Mouse (Mus musculus) spleen, adult 2 months (tissue): ENCODE measurements at regions not wholly inside any gene's neighbourhood (a gene's known extent, or its start where the extent isn't known, plus 50 kb on each side); places are given as distances from the start of the nearest gene placed in this dataset.

Source experiments
- DNase-seq, 2 experiments: peaks; one replicate each; pipeline versions ENCODE4 v3.0.0 to v3.0.0-alpha.2; 2012 to 2021; ENCODE audit warnings: low spot score in 2 of 2, low read depth in 1 of 2
- H3K27ac ChIP-seq: fragments of 200-500 bp; 2 replicates; pipeline ENCODE4 v1.5.1; 2012; ENCODE audit warnings: low read length, inconsistent platforms; ENCODE audit not compliant: insufficient read depth
- H3K27me3 ChIP-seq: fragments of 200-500 bp; 2 replicates; pipeline ENCODE4 v1.6.1; 2012; ENCODE audit warnings: mild to moderate bottlenecking, moderate library complexity, low read length, inconsistent platforms; ENCODE audit not compliant: control insufficient read depth, insufficient read depth
- H3K36me3 ChIP-seq: fragments of 200-500 bp; 2 replicates; pipeline ENCODE4 v1.6.1; 2012; ENCODE audit warnings: mild to moderate bottlenecking, low read length, inconsistent platforms; ENCODE audit not compliant: control insufficient read depth, insufficient read depth
- H3K4me1 ChIP-seq: fragments of 200-500 bp; 2 replicates; pipeline ENCODE4 v1.6.1; 2011; ENCODE audit warnings: inconsistent platforms; ENCODE audit not compliant: control insufficient read depth, insufficient read depth, insufficient read length
- H3K4me3 ChIP-seq: fragments of 200-500 bp; 2 replicates; pipeline ENCODE4 v1.5.1; 2011; ENCODE audit warnings: mild to moderate bottlenecking, inconsistent platforms; ENCODE audit not compliant: insufficient read depth, insufficient read length; ENCODE audit errors: extremely low read depth
- CTCF ChIP-seq: fragments of 200-500 bp; IDR thresholded peaks from 2 replicates; pipeline ENCODE4 v1.5.1; 2011; ENCODE audit warnings: mild to moderate bottlenecking, inconsistent platforms; ENCODE audit not compliant: insufficient read depth, insufficient read length, insufficient replicate concordance; ENCODE audit errors: extremely low read depth
- POLR2A ChIP-seq: fragments of 200-500 bp; IDR thresholded peaks from 2 replicates; pipeline ENCODE4 v1.6.1; 2011; ENCODE audit warnings: low read depth, low read length, inconsistent platforms
- WGBS: fragments of 180-500 bp; shearing (Covaris S2); methylation state at CpG from one replicate; pipeline ENCODE4 v1.1.7; 2018; 5-methylcytosine and 5-hydroxymethylcytosine counted together

DNA sequence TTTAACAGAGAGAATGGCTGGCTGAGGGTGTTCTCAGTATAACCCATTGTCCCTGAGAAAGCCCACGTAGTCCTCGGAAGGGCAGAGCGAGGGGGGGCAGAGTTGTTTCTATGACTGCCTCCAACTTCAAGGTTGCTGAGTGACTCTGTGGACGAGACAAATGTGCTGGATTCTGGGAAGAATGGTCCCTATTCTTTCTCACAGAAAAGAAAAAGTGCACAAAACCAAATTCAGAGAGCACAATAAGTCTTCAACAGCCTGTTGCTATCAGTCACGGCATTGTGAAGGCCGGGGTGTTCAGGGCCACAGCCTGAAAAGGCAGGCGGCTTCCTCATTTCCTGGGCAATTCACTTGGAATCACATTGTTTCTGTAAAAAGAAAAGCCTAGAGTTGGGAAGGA, 165.6 kb upstream of the 3110018I06Rik start:
- H3K4me3 ChIP-seq, result no peak overlapping the region
- H3K27ac ChIP-seq, result no peak overlapping the region
- 61% methylated on average over 7 of the region's 7 CpGs for WGBS
- DNase-seq, result no peak
- no peaks in the 10 kb centered on the region for H3K4me1 ChIP-seq
- no peaks in the 10 kb centered on the region for H3K36me3 ChIP-seq
- TF ChIP-seq CTCF (no peak), POLR2A (no peak)
- H3K27me3 ChIP-seq, result no peaks in the 10 kb centered on the region

DNA sequence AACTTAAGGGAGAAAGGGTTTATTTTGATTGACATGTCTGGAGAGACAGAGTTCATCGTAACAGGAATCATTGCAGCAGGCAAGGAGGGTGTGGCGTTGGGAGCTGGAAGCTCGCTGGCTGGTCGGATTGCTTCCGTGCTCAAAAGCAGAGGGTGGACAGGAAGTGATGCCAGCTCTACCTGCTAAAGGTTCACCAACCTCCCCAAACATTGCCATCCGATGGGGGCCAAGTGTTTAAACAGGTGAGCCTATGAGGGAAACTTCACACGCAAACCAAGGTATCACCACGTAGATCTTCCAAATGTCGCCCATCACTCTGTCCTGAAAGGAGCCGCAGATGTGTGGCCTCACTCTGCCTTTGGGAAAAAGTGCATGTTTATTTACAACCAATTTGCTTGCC, 162.3 kb upstream of the 3110018I06Rik start:
- Histone ChIP-seq H3K36me3 (no peaks in the 10 kb centered on the region), H3K4me3 (no peak overlapping the region), H3K4me1 (no peaks in the 10 kb centered on the region), H3K27ac (no peak overlapping the region), H3K27me3 (no peaks in the 10 kb centered on the region)
- WGBS, result 95% methylated on average over 10 of the region's 10 CpGs
- no peak for DNase-seq
- TF ChIP-seq POLR2A, result no peak
- TF ChIP-seq CTCF, result no peak

DNA sequence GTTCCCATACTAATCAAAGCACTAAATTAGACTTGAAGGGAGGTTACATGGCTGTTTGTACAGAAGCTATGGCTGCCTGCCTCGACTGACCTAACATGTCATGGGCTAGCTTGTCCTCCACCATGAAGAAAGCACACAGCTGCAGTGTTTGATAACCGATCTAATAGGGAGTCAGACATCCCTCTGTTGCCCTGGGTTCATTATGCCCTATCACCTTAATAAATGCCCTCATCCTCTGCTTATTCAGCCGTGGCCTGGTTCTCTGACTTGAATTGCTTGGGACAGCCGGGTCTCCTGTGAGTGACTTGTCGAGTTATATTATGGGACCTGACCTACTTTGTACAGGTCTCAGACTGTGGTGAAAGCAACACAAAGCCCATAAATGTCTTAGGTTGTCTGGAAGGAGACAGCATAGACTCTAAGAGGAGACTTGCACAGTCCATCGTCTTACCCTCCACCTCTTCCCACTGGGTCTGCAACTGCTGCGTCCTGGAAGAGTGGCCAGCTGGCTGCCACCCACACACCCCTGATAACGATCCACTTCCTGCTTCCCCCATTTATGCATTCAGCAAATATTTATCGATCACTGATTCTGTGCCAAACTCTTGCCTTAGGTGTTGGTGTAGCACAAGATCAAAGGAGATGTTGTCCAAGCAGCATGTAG, 161.2 kb upstream of the 3110018I06Rik start:
- Histone ChIP-seq H3K27me3 (no peaks in the 10 kb centered on the region), H3K27ac (no peak overlapping the region), H3K4me1 (no peaks in the 10 kb centered on the region), H3K4me3 (no peak overlapping the region), H3K36me3 (no peaks in the 10 kb centered on the region)
- WGBS, result 77% methylated on average over 9 of the region's 9 CpGs
- DNase-seq, result no peak
- TF ChIP-seq CTCF (no peak), POLR2A (no peak)

DNA sequence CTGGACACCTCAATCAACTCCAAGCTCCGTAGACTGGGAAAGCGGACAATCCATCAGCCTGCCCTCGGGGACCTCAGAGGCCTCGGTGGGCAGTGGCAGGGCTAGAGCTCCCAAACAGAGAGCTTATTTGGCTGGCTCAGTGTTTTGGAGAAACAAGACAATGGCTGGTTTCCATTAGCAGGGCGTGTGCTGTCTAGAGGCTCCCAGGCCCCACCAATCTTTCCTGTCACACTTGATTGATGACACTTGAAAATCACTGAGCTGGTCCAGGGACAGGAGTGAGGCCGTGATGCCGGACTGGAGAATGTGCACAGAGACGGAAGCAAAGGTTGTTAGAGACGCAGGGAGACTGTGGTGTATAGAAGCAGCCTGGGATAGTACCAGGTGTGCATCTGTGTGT, 159.4 kb upstream of the 3110018I06Rik start:
- H3K4me3 ChIP-seq, result no peak overlapping the region
- no peak overlapping the region for H3K27ac ChIP-seq
- WGBS, result 69% methylated on average over 9 of the region's 9 CpGs
- H3K36me3 ChIP-seq, result no peaks in the 10 kb centered on the region
- TF ChIP-seq CTCF, result no peak
- no peak for TF ChIP-seq POLR2A
- no peak for DNase-seq
- no peaks in the 10 kb centered on the region for H3K4me1 ChIP-seq
- no peaks in the 10 kb centered on the region for H3K27me3 ChIP-seq

DNA sequence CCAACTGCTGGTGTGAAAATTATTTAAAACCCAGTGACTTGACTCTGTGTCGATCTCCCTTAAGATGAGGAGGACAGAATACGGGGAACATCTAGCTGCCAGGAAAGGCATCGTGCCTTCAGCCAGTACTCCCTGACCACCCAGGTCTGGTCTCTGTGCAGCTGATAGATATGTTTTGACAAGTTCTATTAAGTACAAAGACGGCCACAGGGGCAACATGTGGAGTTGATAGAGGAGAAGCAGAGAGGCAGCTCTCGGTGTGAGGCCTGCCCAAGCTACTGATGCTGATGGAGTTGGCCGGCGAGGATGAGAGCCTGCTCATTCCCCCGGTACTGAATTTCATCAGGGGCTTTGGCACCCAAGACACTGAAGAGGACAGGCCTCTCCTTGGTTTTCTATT, 154.1 kb upstream of the 3110018I06Rik start:
- no peaks in the 10 kb centered on the region for H3K36me3 ChIP-seq
- 91% methylated on average over 8 of the region's 8 CpGs for WGBS
- no peak for DNase-seq
- no peak for TF ChIP-seq POLR2A
- no peak for TF ChIP-seq CTCF
- no peak overlapping the region for H3K4me3 ChIP-seq
- no peaks in the 10 kb centered on the region for H3K27me3 ChIP-seq
- no peaks in the 10 kb centered on the region for H3K4me1 ChIP-seq
- no peak overlapping the region for H3K27ac ChIP-seq

DNA sequence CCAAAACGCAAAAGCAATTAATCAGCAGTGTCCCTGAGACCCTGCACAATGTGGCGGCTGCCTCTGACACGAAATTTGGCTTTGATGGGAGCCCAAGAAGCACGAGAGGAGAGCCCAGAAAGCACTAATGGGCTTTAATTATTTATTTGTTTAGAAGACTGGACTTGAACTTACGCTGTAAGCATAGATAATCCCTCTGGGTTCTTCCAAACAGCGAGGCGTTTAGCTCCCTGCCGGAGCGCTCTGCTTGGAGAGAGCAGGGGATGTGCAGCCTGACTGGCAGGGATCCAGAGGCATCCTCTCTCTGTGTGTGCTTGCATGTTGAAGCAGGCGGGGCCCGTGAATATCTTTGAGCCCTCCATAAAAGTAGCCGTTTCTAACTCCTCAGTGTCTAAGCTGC, 153.3 kb upstream of the 3110018I06Rik start:
- Histone ChIP-seq H3K4me1 (no peaks in the 10 kb centered on the region), H3K27ac (no peak overlapping the region), H3K27me3 (no peaks in the 10 kb centered on the region), H3K4me3 (no peak overlapping the region), H3K36me3 (no peaks in the 10 kb centered on the region)
- WGBS, result 84% methylated on average over 12 of the region's 12 CpGs
- DNase-seq, result no peak
- no peak for TF ChIP-seq CTCF
- TF ChIP-seq POLR2A, result no peak

DNA sequence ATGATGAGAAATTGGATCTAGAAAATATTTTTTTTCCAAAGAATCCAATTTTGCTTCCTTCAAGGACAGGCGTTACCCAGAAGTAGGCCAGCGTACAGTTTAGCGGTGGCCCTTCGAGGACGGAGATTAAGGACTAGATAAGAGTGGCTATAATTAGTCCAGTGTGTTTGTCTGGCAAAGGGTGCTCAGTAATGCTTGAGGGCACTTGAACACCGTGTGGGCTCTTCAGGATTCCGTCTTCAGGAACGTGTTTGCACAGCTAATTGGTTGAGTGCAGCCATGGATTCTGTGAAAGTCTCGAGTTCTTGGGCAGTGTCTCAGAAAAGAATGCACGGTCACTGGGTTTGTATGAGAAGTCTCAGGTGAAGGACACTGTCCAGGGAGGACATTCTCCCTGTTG, 149.7 kb upstream of the 3110018I06Rik start:
- no peak for DNase-seq
- TF ChIP-seq CTCF, result no peak
- TF ChIP-seq POLR2A, result no peak
- Histone ChIP-seq H3K36me3 (no peaks in the 10 kb centered on the region), H3K27ac (no peak overlapping the region), H3K4me1 (no peaks in the 10 kb centered on the region), H3K27me3 (no peaks in the 10 kb centered on the region), H3K4me3 (no peak overlapping the region)
- WGBS, result 89% methylated on average over 10 of the region's 10 CpGs
